16 mouse cellular contexts compared by ENCODE assay signal in the genomic region with DNA sequence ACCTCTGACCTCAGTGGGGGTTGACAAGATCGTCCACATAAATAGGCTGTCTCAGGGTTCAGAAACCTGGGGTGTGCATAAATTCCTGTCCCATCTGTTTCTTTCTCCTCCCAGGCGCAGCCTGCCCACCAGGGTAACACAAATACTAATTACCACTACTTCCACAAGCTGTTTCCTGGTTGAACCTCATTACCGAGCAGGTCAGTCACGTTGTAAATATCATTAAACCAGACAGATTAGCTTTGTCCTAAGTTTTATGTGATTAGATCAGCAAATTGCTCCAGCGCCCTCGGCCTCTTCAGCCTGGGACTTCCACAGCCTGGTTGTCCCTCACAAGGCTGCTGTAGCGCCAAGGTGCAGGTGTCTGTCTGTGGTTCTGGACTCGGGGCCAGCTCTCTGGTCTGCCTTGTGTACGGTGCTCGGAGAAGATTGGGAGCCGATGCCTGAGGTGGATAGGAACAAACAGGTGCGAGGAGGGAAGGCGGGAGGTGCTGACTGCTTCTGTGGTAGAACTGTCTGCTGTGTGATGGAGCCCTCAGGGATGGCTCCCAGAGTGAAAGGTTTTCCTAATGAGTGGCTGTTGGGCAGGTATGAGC. TPM values are rescaled to one million over a fixed set of nuclear protein-coding genes. Genes with fewer than 3 reads are reported as not detected.
DNase-seq lines count a peak whose midpoint lies in the region; ATAC-seq and TF ChIP-seq lines count a peak whose summit lies in the region.
"Had no signal": no experiment of that assay in that cellular context is flagged by ENCODE, and none has a peak within 500 bp of the region (broad histone marks: within the 10 kb centered on the region; RNA-seq: fewer than 3 reads in every experiment).

No protein-coding gene starts in this region.

- peak; percentile 38; the same call in 1 of the 2 replicates for ATAC-seq in cerebellum, adult (ENCODE audit: insufficient number of reproducible peaks, low FRiP score, low TSS enrichment)
- ATAC-seq in forebrain, embryonic 15.5 days (replicated peaks): peak; percentile 12; the same call in 1 of the 2 replicates
- no peak for ATAC-seq in forebrain, postnatal 0 days
- peak; percentile 23; the same call in 1 of the 2 replicates for ATAC-seq in neural tube, embryonic 14.5 days (ENCODE audit: low read depth)
- ATAC-seq in limb, embryonic 14.5 days (ENCODE audit: low FRiP score, low read depth): no peak

- no peak for TF ChIP-seq CTCF in forebrain, postnatal 0 days (IDR thresholded peaks at IDR 0.05; ENCODE audit: low read depth)

- 54% methylated on average over 13 of the region's 13 CpGs for WGBS in forebrain, embryonic 15.5 days
- 58% methylated on average over 13 of the region's 13 CpGs for WGBS in forebrain, postnatal 0 days
- 41% methylated on average over 13 of the region's 13 CpGs for WGBS in neural tube, embryonic 14.5 days
- WGBS in limb, embryonic 14.5 days: 29% methylated on average over 13 of the region's 13 CpGs

- H3K9ac ChIP-seq in forebrain, embryonic 15.5 days (replicated peaks): no peak overlapping the region
- H3K9ac ChIP-seq in forebrain, postnatal 0 days: no peak overlapping the region
- H3K9ac ChIP-seq in neural tube, embryonic 14.5 days (replicated peaks; ENCODE audit: low read depth, low read length): no peak overlapping the region
- H3K9ac ChIP-seq in limb, embryonic 14.5 days (ENCODE audit: low read depth, low read length, severe bottlenecking): no peak overlapping the region
- H3K9ac ChIP-seq: lung, embryonic 14.5 days had no signal

- no peaks in the 10 kb centered on the region; the same call in 1 of the 2 replicates for H3K27me3 ChIP-seq in forebrain, embryonic 15.5 days
- no peaks in the 10 kb centered on the region for H3K27me3 ChIP-seq in forebrain, postnatal 0 days (ENCODE audit: insufficient read depth, low read length)
- no peaks in the 10 kb centered on the region for H3K27me3 ChIP-seq in neural tube, embryonic 14.5 days (ENCODE audit: control insufficient read depth, insufficient read depth, low read length)
- no peaks in the 10 kb centered on the region for H3K27me3 ChIP-seq in limb, embryonic 14.5 days (ENCODE audit: control insufficient read depth, insufficient read depth, low read length)

- no peak overlapping the region for H3K4me3 ChIP-seq in forebrain, embryonic 15.5 days
- no peak overlapping the region for H3K4me3 ChIP-seq in forebrain, postnatal 0 days (ENCODE audit: low read depth, low read length)
- no peak overlapping the region for H3K4me3 ChIP-seq in neural tube, embryonic 14.5 days (ENCODE audit: low read depth, low read length)
- no peak overlapping the region for H3K4me3 ChIP-seq in limb, embryonic 14.5 days (replicated peaks; ENCODE audit: low read length)

- DNase-seq in cerebellum, adult 8-10 months: no peak
- DNase-seq in forebrain, postnatal 0 days: no peak
- DNase-seq in neural tube, embryonic 10.5 days (ENCODE audit: extremely low spot score, low spot score): no peak
- DNase-seq in limb, embryonic 14.5 days (ENCODE audit: low spot score): no peak
- no peak for DNase-seq in frontal cortex, postnatal 25 days (ENCODE audit: low spot score in 2 of 2)
- DNase-seq: gastrocnemius, postnatal 14 days; heart, postnatal 10 days; kidney, postnatal 10 days; layer of hippocampus, adult 9-11 months; lung, embryonic 14.5 days; right cerebral cortex, postnatal 14 days; thymus, postnatal 36 days had no signal

- no peak for TF ChIP-seq POLR2A in limb, embryonic 14.5 days (IDR thresholded peaks at IDR 0.05; ENCODE audit: borderline replicate concordance, extremely low read depth, insufficient read depth, insufficient read length)

- H3K9me3 ChIP-seq in forebrain, embryonic 15.5 days: no peaks in the 10 kb centered on the region
- H3K9me3 ChIP-seq in forebrain, postnatal 0 days (ENCODE audit: low read length): no peaks in the 10 kb centered on the region
- H3K9me3 ChIP-seq in neural tube, embryonic 14.5 days (ENCODE audit: control insufficient read depth, low read length): no peaks in the 10 kb centered on the region
- no peaks in the 10 kb centered on the region for H3K9me3 ChIP-seq in limb, embryonic 14.5 days (ENCODE audit: control insufficient read depth, low read length)

- peaks cover 15% of the 10 kb centered on the region for H3K4me1 ChIP-seq in forebrain, embryonic 15.5 days
- H3K4me1 ChIP-seq in forebrain, postnatal 0 days (ENCODE audit: insufficient read depth): no peaks in the 10 kb centered on the region
- 0 out of 2 replicates have a peak, but pooled peaks cover 4% of the 10 kb centered on the region for H3K4me1 ChIP-seq in neural tube, embryonic 14.5 days (ENCODE audit: control insufficient read depth, insufficient read depth, low read length)
- peaks cover 12% of the 10 kb centered on the region; the same call in 1 of the 2 replicates for H3K4me1 ChIP-seq in limb, embryonic 14.5 days (ENCODE audit: control insufficient read depth, insufficient read depth, low read length)

- H3K36me3 ChIP-seq in forebrain, embryonic 15.5 days: no peaks in the 10 kb centered on the region
- no peaks in the 10 kb centered on the region for H3K36me3 ChIP-seq in forebrain, postnatal 0 days (ENCODE audit: insufficient read depth)
- H3K36me3 ChIP-seq in neural tube, embryonic 14.5 days (ENCODE audit: control insufficient read depth, insufficient read depth, low read length): no peaks in the 10 kb centered on the region
- H3K36me3 ChIP-seq in limb, embryonic 14.5 days (ENCODE audit: control insufficient read depth, insufficient read depth, low read length): no peaks in the 10 kb centered on the region

- no peak overlapping the region for H3K4me2 ChIP-seq in forebrain, embryonic 15.5 days (replicated peaks)
- H3K4me2 ChIP-seq in forebrain, postnatal 0 days (ENCODE audit: low read depth): no peak overlapping the region
- H3K4me2 ChIP-seq in neural tube, embryonic 14.5 days (ENCODE audit: low read depth, low read length): no peak overlapping the region
- H3K4me2 ChIP-seq in limb, embryonic 14.5 days (replicated peaks; ENCODE audit: low read depth, low read length, severe bottlenecking): no peak overlapping the region
- H3K4me2 ChIP-seq: liver, embryonic 11.5 days; lung, embryonic 14.5 days had no signal

- H3K27ac ChIP-seq in forebrain, embryonic 15.5 days (replicated peaks): no peak overlapping the region
- no peak overlapping the region for H3K27ac ChIP-seq in forebrain, postnatal 0 days (ENCODE audit: low read depth, low read length)
- H3K27ac ChIP-seq in neural tube, embryonic 14.5 days (ENCODE audit: low read depth, low read length): no peak overlapping the region
- H3K27ac ChIP-seq in limb, embryonic 14.5 days (replicated peaks; ENCODE audit: low read depth, low read length): 0 out of 2 replicates have a peak overlapping the region, but pooled peaks have one; percentile 8

RNA-seq across cellular contexts. Expression of a gene that starts 43.0 kb away (rescaled TPM):
- polyA plus RNA-seq in forebrain, embryonic 15.5 days (2015; fragmentation: Nextera tagmentation; extraction: Ambion mirVana): 10.1 and 11.2 TPM in 2 replicates
- 24.1 and 32.1 TPM in 2 replicates for total RNA-seq in forebrain, postnatal 0 days (2014; rRNA removed)
- 14.4 and 16.2 TPM in 2 replicates for polyA plus RNA-seq in forebrain, postnatal 0 days (2015; fragmentation: Nextera tagmentation; extraction: Ambion mirVana)
- 24.9 and 31.3 TPM in 2 replicates for polyA plus RNA-seq in neural tube, embryonic 14.5 days (2014; fragmentation: Nextera tagmentation; extraction: Ambion mirVana)
- polyA plus RNA-seq in limb, embryonic 14.5 days (2012; rRNA removed): 28.9 and 42.4 TPM in 2 replicates
- polyA plus RNA-seq in limb, embryonic 14.5 days (2014; fragmentation: Nextera tagmentation; extraction: Ambion mirVana): 44.3 and 45.7 TPM in 2 replicates

Comparison
In these comparisons a context has a peak if more than half of its experiments do, and no peak if none do; other contexts are left out.
1. ATAC-seq: peak in cerebellum, adult (single experiment), forebrain, embryonic 15.5 days (single experiment) and neural tube, embryonic 14.5 days (single experiment); none in forebrain, postnatal 0 days (single experiment) and limb, embryonic 14.5 days (single experiment).